Mouse (Mus musculus) layer of hippocampus, adult 2 months (tissue): ENCODE results near the gene AC124502.3. TPM values are rescaled to one million over a fixed set of nuclear protein-coding genes. Genes with fewer than 3 reads are reported as not detected.

Experiments used
- DNase-seq, 2 experiments: peaks; one replicate each; pipeline ENCODE4 v3.0.0; 2022; ENCODE audit warnings: low spot score in 2 of 2
- H3K27ac ChIP-seq: fragments of 200-600 bp; 2 replicates; pipeline ENCODE4 v1.8.1; 2022
- H3K4me3 ChIP-seq: fragments of 200-600 bp; 2 replicates; pipeline ENCODE4 v1.8.1; 2022; ENCODE audit warnings: mild to moderate bottlenecking
- CTCF ChIP-seq: fragments of 200-600 bp; conservative IDR thresholded peaks from 2 replicates; pipeline ENCODE4 v1.8.1; 2022; ENCODE audit warnings: antibody characterized with exemption, mild to moderate bottlenecking, moderate library complexity
- total RNA-seq, 2 experiments: library from RNA; stranded (reverse); gene quantifications; 2 replicates each; pipeline ENCODE4 v1.2.3; 2021

AC124502.3 gene
- total RNA-seq, 2 experiments from 2014 or later: 4.1 to 7.6 TPM

GRCm38 (mm10) chr19:5039301-5040114 lies 817 bp downstream of the AC124502.3 start:
- H3K27ac ChIP-seq: peak overlapping the region; percentile 96
- no peak for TF ChIP-seq CTCF
- no peak for DNase-seq
- peak overlapping the region; percentile 92 for H3K4me3 ChIP-seq

GRCm38 (mm10) chr19:5040862-5041523 lies 2.3 kb downstream of the AC124502.3 start, which contains the start of gene Brms1:
Gene Brms1, plus strand, starts transcription at chr19:5041354.
- Histone ChIP-seq H3K27ac (peak within 1 kb of the TSS; percentile 96), H3K4me3 (peak within 1 kb of the TSS; percentile 92)
- DNase-seq: peak; percentile 91 to 95
- TF ChIP-seq CTCF: peak; percentile 19

- Histone ChIP-seq H3K4me3 (peak overlapping the region; percentile 92), H3K27ac (peak overlapping the region; percentile 96)
- no peak for DNase-seq
- TF ChIP-seq CTCF: no peak
Measured at GRCm38 (mm10) chr19:5041588-5041987, 2.9 kb downstream of the AC124502.3 start.

DNA sequence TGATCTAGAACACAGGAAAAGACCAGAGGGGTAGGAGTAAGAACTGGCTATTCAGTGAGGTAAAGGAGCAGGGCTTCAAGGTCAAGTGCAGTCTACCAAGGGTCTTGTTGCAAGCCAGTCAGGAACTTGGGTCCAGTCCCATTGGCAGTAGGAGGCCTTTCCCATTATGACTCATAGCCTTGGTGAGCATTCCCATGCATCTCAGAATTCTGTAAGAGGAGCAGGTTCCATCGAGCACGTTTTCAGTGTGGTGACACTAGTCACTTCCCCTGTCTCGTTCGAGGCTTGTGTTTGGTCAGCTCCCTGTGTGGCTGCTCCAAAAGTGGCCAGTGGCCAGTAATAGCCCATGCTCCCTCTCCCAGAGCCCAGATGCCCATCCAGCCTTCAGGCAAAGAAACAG lies 6.8 kb downstream of the AC124502.3 start:
- TF ChIP-seq CTCF: no peak
- Histone ChIP-seq H3K4me3 (no peak overlapping the region), H3K27ac (peak overlapping the region; percentile 98; the same call in 1 of the 2 replicates)
- peak in 1 of 2 experiments; percentile 0 for DNase-seq

DNA sequence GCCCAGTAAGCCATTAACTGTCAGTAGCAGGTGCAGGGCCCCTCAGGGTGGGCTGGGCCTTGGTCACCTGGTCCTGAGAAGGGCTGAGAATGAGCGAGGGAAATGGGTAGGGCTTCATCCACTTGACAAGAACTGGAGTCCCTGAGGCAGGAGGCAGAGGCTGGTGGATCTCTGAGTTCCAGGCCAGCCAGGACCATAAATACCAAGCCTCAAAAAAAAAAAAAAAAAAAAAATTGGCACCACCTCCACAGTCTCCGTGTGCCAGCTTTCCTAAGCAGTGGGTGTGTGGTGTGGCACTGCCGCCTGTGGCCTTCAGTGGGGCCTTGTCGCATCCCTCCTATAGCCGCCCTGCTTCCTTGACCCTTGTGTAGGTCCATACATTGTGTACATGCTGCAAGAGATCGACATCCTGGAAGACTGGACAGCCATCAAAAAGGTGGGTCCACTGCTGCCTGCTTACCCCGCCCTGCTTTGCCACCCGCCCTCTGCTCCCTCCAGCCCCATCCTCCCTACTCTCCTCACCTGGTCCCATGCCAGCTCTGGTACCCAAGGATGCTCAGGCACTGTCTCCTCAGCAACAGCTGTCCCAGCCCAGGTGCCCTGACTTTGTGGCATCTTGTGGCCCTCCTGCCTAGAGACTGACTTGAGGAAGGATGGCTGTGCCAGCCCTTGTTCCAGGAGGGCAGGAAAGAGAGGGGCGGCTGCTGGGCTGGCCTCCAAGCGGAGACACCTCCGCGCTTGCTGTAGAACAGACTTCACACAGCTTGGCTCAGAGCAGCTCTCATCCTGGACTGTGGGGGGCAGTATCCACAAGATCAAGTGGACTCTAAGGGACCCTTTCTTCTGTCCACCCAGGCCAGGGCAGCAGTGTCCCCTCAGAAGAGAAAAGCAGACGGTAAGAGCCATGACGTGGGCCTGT lies 9.7 kb downstream of the AC124502.3 start:
- TF ChIP-seq CTCF: peak; percentile 68
- Histone ChIP-seq H3K4me3 (peak overlapping the region; percentile 26), H3K27ac (peak overlapping the region; percentile 98)
- DNase-seq: peak; percentile 70 to 76

- peak overlapping the region; percentile 98 for H3K27ac ChIP-seq
- TF ChIP-seq CTCF: no peak
Measured at GRCm38 (mm10) chr19:5049325-5049724, 10.6 kb downstream of the AC124502.3 start.

GRCm38 (mm10) chr19:5050047-5050905 lies 11.6 kb downstream of the AC124502.3 start, which contains the start of gene Rin1:
Gene Rin1, plus strand, starts transcription at chr19:5050481.
- H3K4me3 ChIP-seq: peak within 1 kb of the TSS; percentile 65
- DNase-seq: peak; percentile 75 to 91
- peak; percentile 82 for TF ChIP-seq CTCF
- H3K27ac ChIP-seq: peak within 1 kb of the TSS; percentile 98

More at GRCm38 (mm10) chr19:5049325-5049724, 10.6 kb downstream of the AC124502.3 start:
- H3K4me3 ChIP-seq: peak overlapping the region; percentile 8; the same call in 1 of the 2 replicates
- peak in 1 of 2 experiments; percentile 1 for DNase-seq

DNA sequence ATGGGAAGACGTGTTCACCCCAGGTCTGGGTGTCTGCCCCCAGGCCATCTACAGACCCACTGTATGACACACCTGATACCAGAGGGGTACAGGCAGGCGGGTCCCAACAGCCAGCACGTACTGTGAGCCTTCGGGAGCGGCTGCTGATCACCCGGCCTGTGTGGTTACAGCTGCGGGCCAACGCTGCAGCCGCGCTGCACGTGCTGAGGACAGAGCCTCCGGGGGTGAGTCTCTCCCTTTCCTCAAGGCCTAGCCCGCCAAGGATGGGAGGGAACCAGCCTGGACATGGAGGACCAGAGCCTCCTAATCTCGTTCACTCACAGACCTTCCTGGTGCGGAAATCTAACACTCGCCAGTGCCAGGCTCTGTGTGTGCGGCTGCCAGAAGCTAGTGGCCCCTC lies 12.3 kb downstream of the AC124502.3 start:
- H3K27ac ChIP-seq: peak overlapping the region; percentile 98
- peak in 1 of 2 experiments; percentile 7 for DNase-seq
- TF ChIP-seq CTCF: no peak
- H3K4me3 ChIP-seq: peak overlapping the region; percentile 65

- DNase-seq: no peak
- no peak for TF ChIP-seq CTCF
- H3K27ac ChIP-seq: peak overlapping the region; percentile 98
- peak overlapping the region; percentile 65 for H3K4me3 ChIP-seq
Measured at GRCm38 (mm10) chr19:5051515-5051914, 12.8 kb downstream of the AC124502.3 start.

- Histone ChIP-seq H3K4me3 (peak overlapping the region; percentile 65), H3K27ac (peak overlapping the region; percentile 98)
- DNase-seq: no peak
- no peak for TF ChIP-seq CTCF
Measured at GRCm38 (mm10) chr19:5052166-5052822, 13.6 kb downstream of the AC124502.3 start.

- peak overlapping the region; percentile 65 for H3K4me3 ChIP-seq
- H3K27ac ChIP-seq: peak overlapping the region; percentile 98
- DNase-seq: no peak
- no peak for TF ChIP-seq CTCF
Measured at GRCm38 (mm10) chr19:5052853-5053252, 14.2 kb downstream of the AC124502.3 start.
